Mouse (Mus musculus) adipose tissue, adult 10 weeks (tissue): ENCODE data around the gene Btd. TPM values are rescaled to one million over a fixed set of nuclear protein-coding genes. Genes with fewer than 3 reads are reported as not detected.

Experiments used
- polyA plus RNA-seq: library from polyadenylated mRNA; stranded (reverse); fragments of 350-450 nt; fragmentation: Illumina TruSeq; extraction: RNeasy Lipid Tissue Mini Kit (QIAGEN cat#74804); gene quantifications from one replicate; pipeline ENCODE4 v1.2.3, GENCODE M21; 2014; ENCODE audit warnings: low read depth, low replicate concordance

Btd gene
- polyA plus RNA-seq: 22.8 TPM

GRCm38 (mm10) chr14:31640890-31641505 lies at the start of gene Btd, which contains the start of gene Hacl1:
Btd (plus strand) TSS chr14:31641028.
Hacl1 (minus strand) TSS chr14:31641286.

DNA sequence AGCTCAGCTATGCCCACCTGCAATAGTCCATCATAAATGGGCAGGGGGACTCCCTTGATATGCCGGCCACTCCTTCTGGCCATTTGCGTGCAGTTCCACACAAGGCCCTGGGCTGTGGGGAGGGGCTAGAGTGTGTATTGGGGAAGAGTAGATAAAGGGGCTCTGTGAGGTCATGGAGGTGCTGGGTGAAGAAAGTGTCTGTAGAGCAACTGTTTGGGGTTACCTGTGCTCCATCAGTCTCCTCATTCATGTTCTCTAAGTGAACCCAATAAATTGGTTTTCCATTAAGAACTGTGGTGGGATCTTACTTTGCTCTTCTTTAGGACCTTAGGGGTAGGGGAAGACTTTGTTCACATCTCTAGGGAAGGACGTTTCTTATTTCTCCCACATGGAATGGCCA lies 49.6 kb upstream of the Btd start, which contains the start of gene Colq:
Gene Colq (minus strand): TSS at position 101 of the 400 bp plus-strand sequence.

DNA sequence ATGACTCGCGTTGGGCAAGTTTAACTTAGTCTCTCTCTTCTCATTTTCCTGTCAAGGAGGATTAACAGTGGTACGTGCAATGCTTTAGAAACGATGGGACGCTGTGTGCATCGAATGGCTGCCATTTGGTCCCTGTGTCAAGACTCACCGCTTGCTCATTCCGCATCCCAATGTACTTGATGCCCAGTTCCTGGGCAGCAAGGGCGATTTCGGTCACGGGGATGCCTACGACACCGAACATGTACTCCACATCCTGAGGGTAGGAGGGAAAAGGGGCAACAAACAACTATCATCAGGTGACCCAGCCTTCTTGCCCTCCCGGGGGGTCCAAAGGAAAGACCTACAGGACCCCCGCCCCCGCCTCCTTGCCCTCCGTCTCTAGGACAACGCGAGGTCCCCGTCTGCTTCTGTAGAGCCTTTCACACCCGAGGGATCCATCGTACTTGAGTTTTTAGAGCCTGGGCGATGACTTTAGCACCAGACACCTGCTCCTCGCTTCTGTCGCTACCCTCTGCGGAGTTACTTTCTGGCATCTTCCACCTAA lies 410 bp upstream of the Btd start, which contains the start of gene Gm49387:
Gene Gm49387 (minus strand): TSS at position 533 of the 544 bp plus-strand sequence.

Other genes starting within 250 kb of the Btd start
- gene Sh3bp5, start 204.9 kb upstream of the Btd start, polyA plus RNA-seq: 34.4 TPM
- 25.4 TPM for gene Eaf1, start 146.6 kb upstream of the Btd start, polyA plus RNA-seq
- 22.3 TPM for gene Mettl6, start 146.0 kb upstream of the Btd start, polyA plus RNA-seq
- not detected for gene Colq, start 49.7 kb upstream of the Btd start, polyA plus RNA-seq
- 0.36 TPM for gene Gm49387, start 150 bp upstream of the Btd start, polyA plus RNA-seq
- 19.4 TPM for gene Hacl1, start 258 bp downstream of the Btd start, polyA plus RNA-seq
- 20.3 TPM for gene Ankrd28, start 189.6 kb downstream of the Btd start, polyA plus RNA-seq